7 mouse cellular contexts compared by ENCODE assay signal in genomic region chr4:156254361-156255077, GRCm38 (mm10). TPM values are rescaled to one million over a fixed set of nuclear protein-coding genes. Genes with fewer than 3 reads are reported as not detected.
DNase-seq lines count a peak whose midpoint lies in the region; ATAC-seq lines count a peak whose summit lies in the region.

No protein-coding gene starts in this region.

- H3K4me2 ChIP-seq in embryonic facial prominence, embryonic 15.5 days (replicated peaks), result peak overlapping the region; percentile 27; the same call in 1 of the 2 replicates
- no peak overlapping the region for H3K4me2 ChIP-seq in limb, embryonic 11.5 days (ENCODE audit: low read depth, severe bottlenecking)
- H3K4me2 ChIP-seq in neural tube, embryonic 13.5 days, result peak overlapping the region; percentile 50

- peaks cover 14% of the 10 kb centered on the region for H3K4me1 ChIP-seq in embryonic facial prominence, embryonic 15.5 days
- no peaks in the 10 kb centered on the region for H3K4me1 ChIP-seq in limb, embryonic 11.5 days (ENCODE audit: control insufficient read depth, insufficient read depth, low read length)
- peaks cover 30% of the 10 kb centered on the region for H3K4me1 ChIP-seq in neural tube, embryonic 13.5 days (replicated peaks)

- H3K36me3 ChIP-seq in embryonic facial prominence, embryonic 15.5 days, result no peaks in the 10 kb centered on the region
- no peaks in the 10 kb centered on the region for H3K36me3 ChIP-seq in limb, embryonic 11.5 days (ENCODE audit: control insufficient read depth, insufficient read depth, low read length)
- H3K36me3 ChIP-seq in neural tube, embryonic 13.5 days, result peaks cover 1% of the 10 kb centered on the region; the same call in 1 of the 2 replicates

- no peak overlapping the region for H3K27ac ChIP-seq in embryonic facial prominence, embryonic 15.5 days (replicated peaks)
- no peak overlapping the region for H3K27ac ChIP-seq in limb, embryonic 11.5 days (replicated peaks; ENCODE audit: low read depth, low read length)
- no peak overlapping the region; the same call in 1 of the 2 replicates for H3K27ac ChIP-seq in neural tube, embryonic 13.5 days (replicated peaks)

- no peaks in the 10 kb centered on the region for H3K9me3 ChIP-seq in embryonic facial prominence, embryonic 15.5 days (replicated peaks)
- no peaks in the 10 kb centered on the region for H3K9me3 ChIP-seq in limb, embryonic 11.5 days (ENCODE audit: control insufficient read depth, low read length)
- H3K9me3 ChIP-seq in neural tube, embryonic 13.5 days, result no peaks in the 10 kb centered on the region

- peaks cover 31% of the 10 kb centered on the region for H3K27me3 ChIP-seq in embryonic facial prominence, embryonic 15.5 days
- H3K27me3 ChIP-seq in limb, embryonic 11.5 days (ENCODE audit: control insufficient read depth, insufficient read depth, low read length), result peaks cover 24% of the 10 kb centered on the region
- H3K27me3 ChIP-seq in neural tube, embryonic 13.5 days, result peaks cover 32% of the 10 kb centered on the region

- H3K4me3 ChIP-seq in embryonic facial prominence, embryonic 15.5 days (replicated peaks), result peak overlapping the region; percentile 23
- 0 out of 2 replicates have a peak overlapping the region, but pooled peaks have one; percentile 3 for H3K4me3 ChIP-seq in limb, embryonic 11.5 days (ENCODE audit: low read depth, low read length)
- H3K4me3 ChIP-seq in neural tube, embryonic 13.5 days, result peak overlapping the region; percentile 26

- DNase-seq in retina, postnatal 1 day, result peak; percentile 63
- no peak for DNase-seq in retina, embryonic 14.5 days (ENCODE audit: low spot score)
- peak; percentile 56 for DNase-seq in limb, embryonic 11.5 days (ENCODE audit: low spot score)
- no peak for DNase-seq in urinary bladder, postnatal 14 days (ENCODE audit: low spot score)
- DNase-seq in kidney, adult 11 months, result no peak

- ATAC-seq in embryonic facial prominence, embryonic 15.5 days (ENCODE audit: insufficient number of reproducible peaks, low FRiP score, low TSS enrichment, low read depth), result 0 out of 2 replicates have a peak, but pooled peaks have one; percentile 34
- ATAC-seq in limb, embryonic 11.5 days (ENCODE audit: insufficient number of reproducible peaks, low FRiP score, low TSS enrichment, low read depth), result peak; percentile 66
- ATAC-seq in neural tube, embryonic 13.5 days (ENCODE audit: low read depth), result peak; percentile 59

- 2% methylated on average over 30 of the region's 30 CpGs for WGBS in embryonic facial prominence, embryonic 15.5 days
- WGBS in limb, embryonic 11.5 days, result 2% methylated on average over 25 of the region's 30 CpGs
- 2% methylated on average over 28 of the region's 30 CpGs for WGBS in neural tube, embryonic 13.5 days

- no peak overlapping the region for H3K9ac ChIP-seq in embryonic facial prominence, embryonic 15.5 days
- H3K9ac ChIP-seq in limb, embryonic 11.5 days (ENCODE audit: low read length), result no peak overlapping the region
- peak overlapping the region; percentile 55 for H3K9ac ChIP-seq in neural tube, embryonic 13.5 days

RNA-seq across cellular contexts. Expression of gene Samd11, which starts 0.9 kb away (rescaled TPM):
- 0.28 and 0.42 TPM in 2 replicates for polyA plus RNA-seq in embryonic facial prominence, embryonic 15.5 days (2015; fragmentation: Nextera tagmentation; extraction: Ambion mirVana)
- polyA plus RNA-seq in limb, embryonic 11.5 days (2014; fragmentation: Nextera tagmentation; extraction: Ambion mirVana), result 0.60 and 0.61 TPM in 2 replicates
- polyA plus RNA-seq in neural tube, embryonic 13.5 days (2015; fragmentation: Nextera tagmentation; extraction: Ambion mirVana), result 2.1 and 2.9 TPM in 2 replicates

RNA-seq across cellular contexts. Expression of gene Noc2l, which starts 18.7 kb away (rescaled TPM):
- polyA plus RNA-seq in embryonic facial prominence, embryonic 15.5 days (2015; fragmentation: Nextera tagmentation; extraction: Ambion mirVana), result 68.0 and 71.9 TPM in 2 replicates
- 86.4 and 92.0 TPM in 2 replicates for polyA plus RNA-seq in limb, embryonic 11.5 days (2014; fragmentation: Nextera tagmentation; extraction: Ambion mirVana)
- polyA plus RNA-seq in neural tube, embryonic 13.5 days (2015; fragmentation: Nextera tagmentation; extraction: Ambion mirVana), result 49.5 and 54.8 TPM in 2 replicates

RNA-seq across cellular contexts. Expression of gene Plekhn1, which starts 19.9 kb away (rescaled TPM):
- polyA plus RNA-seq in embryonic facial prominence, embryonic 15.5 days (2015; fragmentation: Nextera tagmentation; extraction: Ambion mirVana), result 43.4 and 44.1 TPM in 2 replicates
- 20.1 and 20.2 TPM in 2 replicates for polyA plus RNA-seq in limb, embryonic 11.5 days (2014; fragmentation: Nextera tagmentation; extraction: Ambion mirVana)
- 26.1 and 27.3 TPM in 2 replicates for polyA plus RNA-seq in neural tube, embryonic 13.5 days (2015; fragmentation: Nextera tagmentation; extraction: Ambion mirVana)

RNA-seq across cellular contexts. Expression of gene Perm1, which starts 38.9 kb away (rescaled TPM):
- polyA plus RNA-seq in embryonic facial prominence, embryonic 15.5 days (2015; fragmentation: Nextera tagmentation; extraction: Ambion mirVana), result 3.8 and 4.6 TPM in 2 replicates
- polyA plus RNA-seq in limb, embryonic 11.5 days (2014; fragmentation: Nextera tagmentation; extraction: Ambion mirVana), result 0.26 and 0.35 TPM in 2 replicates
- polyA plus RNA-seq in neural tube, embryonic 13.5 days (2015; fragmentation: Nextera tagmentation; extraction: Ambion mirVana), result 1.8 TPM in 2 replicates

RNA-seq across cellular contexts. Expression of gene AW011738, which starts 51.4 kb away (rescaled TPM):
- 3.1 and 3.6 TPM in 2 replicates for polyA plus RNA-seq in embryonic facial prominence, embryonic 15.5 days (2015; fragmentation: Nextera tagmentation; extraction: Ambion mirVana)
- polyA plus RNA-seq in limb, embryonic 11.5 days (2014; fragmentation: Nextera tagmentation; extraction: Ambion mirVana), result 0.28 and 0.70 TPM in 2 replicates
- polyA plus RNA-seq in neural tube, embryonic 13.5 days (2015; fragmentation: Nextera tagmentation; extraction: Ambion mirVana), result 5.1 and 5.6 TPM in 2 replicates

Comparison
In these comparisons a context has a peak if more than half of its experiments do, and no peak if none do; other contexts are left out.
1. DNase-seq: peak in retina, postnatal 1 day (single experiment) and limb, embryonic 11.5 days (single experiment); none in retina, embryonic 14.5 days (single experiment), urinary bladder, postnatal 14 days (single experiment) and kidney, adult 11 months (single experiment).
2. Peak in every context shown above with its lines, with median percentiles within 50 percentile points of each other: ATAC-seq and H3K4me3 ChIP-seq.